Mouse (Mus musculus): ENCODE data around the gene Acpp. TPM values are rescaled to one million over a fixed set of nuclear protein-coding genes. Genes with fewer than 3 reads are reported as not detected.
A peak's percentile ranks its signal among the peaks of the same experiment; 100 is the strongest.

The Acpp gene
- polyA plus RNA-seq, 1 experiment = 4.6 TPM

GRCm38 (mm10) chr9:104269349-104269871, 68.1 kb downstream of the Acpp start:
- Histone ChIP-seq H3K36me3 (ENCODE audit: control insufficient read depth, insufficient read depth, low read length) (no peaks in the 10 kb centered on the region), H3K4me3 (ENCODE audit: insufficient read depth, low read depth, low read length) (no peak overlapping the region), H3K27me3 (replicated peaks; ENCODE audit: control insufficient read depth, insufficient read depth, low read length) (no peaks in the 10 kb centered on the region), H3K27ac (ENCODE audit: insufficient read depth, low read depth, low read length) (no peak overlapping the region), H3K4me1 (ENCODE audit: control insufficient read depth, insufficient read depth, low read length) (no peaks in the 10 kb centered on the region)
- TF ChIP-seq CTCF (conservative IDR thresholded peaks at IDR 0.05; ENCODE audit: insufficient read depth, insufficient read length, low read depth, low read length) (no peak), POLR2A (IDR thresholded peaks at IDR 0.05; ENCODE audit: low read depth, low read length) (no peak)
- no peak for DNase-seq
- 35% methylated on average over 10 of the region's 10 CpGs for WGBS

- DNase-seq = no peak
- no peak for TF ChIP-seq POLR2A (IDR thresholded peaks at IDR 0.05; ENCODE audit: low read depth, low read length)
- TF ChIP-seq CTCF (conservative IDR thresholded peaks at IDR 0.05; ENCODE audit: insufficient read depth, insufficient read length, low read depth, low read length) = no peak
- 76% methylated on average over 2 of the region's 2 CpGs for WGBS
- H3K4me3 ChIP-seq (ENCODE audit: insufficient read depth, low read depth, low read length) = no peak overlapping the region
- no peaks in the 10 kb centered on the region for H3K36me3 ChIP-seq (ENCODE audit: control insufficient read depth, insufficient read depth, low read length)
- no peaks in the 10 kb centered on the region for H3K27me3 ChIP-seq (replicated peaks; ENCODE audit: control insufficient read depth, insufficient read depth, low read length)
- H3K4me1 ChIP-seq (ENCODE audit: control insufficient read depth, insufficient read depth, low read length) = peaks cover 9% of the 10 kb centered on the region
- H3K27ac ChIP-seq (ENCODE audit: insufficient read depth, low read depth, low read length) = no peak overlapping the region
These were observed 73.0 kb downstream of the Acpp start for GRCm38 (mm10) chr9:104264567-104264966.

- Histone ChIP-seq H3K4me3 (ENCODE audit: insufficient read depth, low read depth, low read length) (peak within 1 kb of the TSS; percentile 70), H3K27ac (ENCODE audit: insufficient read depth, low read depth, low read length) (peak within 1 kb of the TSS; percentile 79), H3K4me1 (ENCODE audit: control insufficient read depth, insufficient read depth, low read length) (peaks cover 13% of the 10 kb centered on the region), H3K36me3 (ENCODE audit: control insufficient read depth, insufficient read depth, low read length) (no peaks in the 10 kb centered on the region), H3K27me3 (replicated peaks; ENCODE audit: control insufficient read depth, insufficient read depth, low read length) (no peaks in the 10 kb centered on the region)
- under 1% methylated on average over 59 of the region's 60 CpGs for WGBS
- TF ChIP-seq CTCF (conservative IDR thresholded peaks at IDR 0.05; ENCODE audit: insufficient read depth, insufficient read length, low read depth, low read length) (no peak), POLR2A (IDR thresholded peaks at IDR 0.05; ENCODE audit: low read depth, low read length) (peak; percentile 6)
- peak; percentile 100 for DNase-seq
These were observed 74.7 kb downstream of the Acpp start, which contains the start of gene Dnajc13 for GRCm38 (mm10) chr9:104262823-104263352. TSS of gene Dnajc13 (minus strand) at chr9:104262930.

- Histone ChIP-seq H3K36me3 (ENCODE audit: control insufficient read depth, insufficient read depth, low read length) (no peaks in the 10 kb centered on the region), H3K4me3 (ENCODE audit: insufficient read depth, low read depth, low read length) (peak overlapping the region; percentile 70), H3K27ac (ENCODE audit: insufficient read depth, low read depth, low read length) (peak overlapping the region; percentile 79), H3K27me3 (replicated peaks; ENCODE audit: control insufficient read depth, insufficient read depth, low read length) (no peaks in the 10 kb centered on the region), H3K4me1 (ENCODE audit: control insufficient read depth, insufficient read depth, low read length) (peaks cover 18% of the 10 kb centered on the region)
- TF ChIP-seq POLR2A (IDR thresholded peaks at IDR 0.05; ENCODE audit: low read depth, low read length) (peak; percentile 30), CTCF (conservative IDR thresholded peaks at IDR 0.05; ENCODE audit: insufficient read depth, insufficient read length, low read depth, low read length) (no peak)
- 1% methylated on average over 46 of the region's 46 CpGs for WGBS
- peak; percentile 85 for DNase-seq
These were observed 75.4 kb downstream of the Acpp start for GRCm38 (mm10) chr9:104262016-104262762.

DNA sequence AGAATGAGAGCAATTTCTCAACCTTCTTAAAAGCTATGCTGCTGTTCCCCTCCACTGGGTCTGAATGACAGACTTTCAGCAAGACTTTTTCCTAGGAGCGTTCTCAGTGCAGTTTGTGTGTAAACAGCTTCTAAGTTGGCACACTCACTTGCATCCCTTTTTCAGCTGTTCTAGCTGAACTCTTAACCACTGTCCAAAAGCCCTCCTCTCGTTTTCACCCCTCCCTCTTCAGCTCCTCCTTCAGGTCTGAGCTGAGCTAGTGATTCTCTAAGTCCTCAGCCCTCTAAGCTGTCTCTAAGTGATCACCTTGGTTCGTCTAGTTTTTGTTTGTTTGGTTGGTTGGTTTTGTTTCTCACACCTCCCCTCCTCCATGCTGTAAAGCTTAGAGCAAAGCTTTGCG, 77.2 kb downstream of the Acpp start:
- H3K36me3 ChIP-seq (ENCODE audit: control insufficient read depth, insufficient read depth, low read length) = no peaks in the 10 kb centered on the region
- H3K4me1 ChIP-seq (ENCODE audit: control insufficient read depth, insufficient read depth, low read length) = peaks cover 31% of the 10 kb centered on the region
- H3K4me3 ChIP-seq (ENCODE audit: insufficient read depth, low read depth, low read length) = no peak overlapping the region
- TF ChIP-seq POLR2A (IDR thresholded peaks at IDR 0.05; ENCODE audit: low read depth, low read length) (no peak), CTCF (conservative IDR thresholded peaks at IDR 0.05; ENCODE audit: insufficient read depth, insufficient read length, low read depth, low read length) (no peak)
- H3K27me3 ChIP-seq (replicated peaks; ENCODE audit: control insufficient read depth, insufficient read depth, low read length) = no peaks in the 10 kb centered on the region
- 20% methylated on average over 4 of the region's 4 CpGs for WGBS
- peak overlapping the region; percentile 83 for H3K27ac ChIP-seq (ENCODE audit: insufficient read depth, low read depth, low read length)
- DNase-seq = peak; percentile 86

DNA sequence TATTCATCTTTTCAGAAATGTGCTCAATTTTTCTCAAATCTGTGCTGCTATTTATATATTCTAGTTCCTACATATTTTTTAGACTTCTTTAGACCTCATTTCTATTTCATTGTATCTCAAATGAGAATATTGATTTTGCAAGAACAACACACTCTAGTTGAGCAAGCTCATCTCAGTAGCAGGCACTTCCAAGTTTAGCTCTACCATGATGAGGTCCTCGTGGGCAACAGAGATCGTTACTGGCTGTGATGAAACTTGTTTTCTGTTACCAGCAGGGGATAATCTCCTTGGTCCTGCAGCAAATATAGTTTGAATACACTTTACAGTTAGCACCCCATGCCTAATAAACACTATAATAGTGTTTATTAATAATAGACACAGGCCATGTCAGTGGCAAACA, 81.5 kb downstream of the Acpp start:
- H3K4me3 ChIP-seq (ENCODE audit: insufficient read depth, low read depth, low read length) = no peak overlapping the region
- H3K4me1 ChIP-seq (ENCODE audit: control insufficient read depth, insufficient read depth, low read length) = peaks cover 56% of the 10 kb centered on the region
- peak overlapping the region; percentile 73 for H3K27ac ChIP-seq (ENCODE audit: insufficient read depth, low read depth, low read length)
- DNase-seq = no peak
- H3K36me3 ChIP-seq (ENCODE audit: control insufficient read depth, insufficient read depth, low read length) = no peaks in the 10 kb centered on the region
- TF ChIP-seq CTCF (conservative IDR thresholded peaks at IDR 0.05; ENCODE audit: insufficient read depth, insufficient read length, low read depth, low read length) (no peak), POLR2A (IDR thresholded peaks at IDR 0.05; ENCODE audit: low read depth, low read length) (no peak)
- H3K27me3 ChIP-seq (replicated peaks; ENCODE audit: control insufficient read depth, insufficient read depth, low read length) = no peaks in the 10 kb centered on the region
- WGBS = 55% methylated on average over 2 of the region's 2 CpGs

Data from kidney, adult 2 months (tissue).